Mouse (Mus musculus): ENCODE data around the gene Car12.

The Car12 gene

DNA sequence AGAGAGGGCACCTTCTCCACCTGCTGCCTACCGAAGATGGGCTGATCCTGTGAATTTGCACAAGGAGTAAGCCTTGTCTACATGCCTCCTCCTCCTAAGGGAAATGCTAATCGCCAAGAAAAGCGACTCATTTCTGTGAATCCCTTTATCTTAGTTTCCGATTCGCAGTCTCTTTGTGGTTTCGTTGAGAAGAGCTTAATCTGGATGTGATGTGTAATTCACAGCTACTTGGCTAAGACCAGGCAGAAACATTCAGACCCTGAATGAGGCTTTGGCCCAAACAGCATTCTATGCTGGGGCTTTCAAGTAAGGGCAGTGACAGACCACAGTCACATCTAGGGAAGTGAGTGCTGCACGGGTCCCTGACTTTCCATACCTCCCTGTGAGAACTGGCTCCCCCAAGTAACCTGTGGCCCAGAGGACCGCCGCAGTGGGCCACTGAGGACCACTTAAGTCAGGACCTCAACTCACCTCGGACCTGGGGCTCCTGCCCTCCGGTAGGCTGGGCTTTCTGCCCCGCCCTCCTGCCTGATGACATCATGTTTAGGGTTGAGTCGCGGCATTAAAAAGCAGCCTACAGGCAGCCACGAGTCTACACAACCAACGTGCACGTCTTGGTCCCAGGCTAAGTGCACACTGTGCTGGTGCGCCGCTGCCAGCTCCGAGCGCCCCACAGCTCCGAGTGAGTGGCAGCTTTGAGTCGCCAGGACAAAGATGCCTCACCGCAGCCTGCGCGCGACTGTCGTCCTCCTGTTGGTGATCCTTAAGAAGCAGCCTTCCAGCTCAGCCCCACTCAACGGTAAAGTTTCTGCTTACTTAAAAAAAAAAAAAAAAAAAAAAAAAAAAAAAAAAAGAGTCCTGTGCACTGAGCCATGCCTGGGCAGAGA, at the start of gene Car12:
TSS of gene Car12 (plus strand) at position 552 of the 887 bp plus-strand sequence.
- DNase-seq, result peak; percentile 6 to 21

DNA sequence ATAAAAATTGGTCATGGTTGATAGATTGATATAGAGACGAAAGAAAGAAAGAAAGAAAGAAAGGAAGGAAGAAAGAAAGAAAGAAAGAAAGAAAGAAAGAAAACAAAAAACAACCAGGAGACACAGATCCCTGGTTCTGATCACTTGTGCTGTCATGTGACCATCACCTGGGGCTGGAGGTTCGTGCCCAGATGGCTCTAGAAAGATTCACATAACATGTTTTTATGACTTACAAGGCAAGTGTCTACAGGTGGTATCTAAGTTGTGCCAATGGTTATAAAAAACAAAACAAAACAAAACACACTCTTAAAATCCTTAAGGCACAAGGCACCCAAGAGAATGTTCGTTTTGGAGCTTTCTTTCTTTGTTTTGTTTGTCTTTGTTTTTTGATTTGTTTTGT, 49.7 kb upstream of the Car12 start:
- DNase-seq, result no peak

DNA sequence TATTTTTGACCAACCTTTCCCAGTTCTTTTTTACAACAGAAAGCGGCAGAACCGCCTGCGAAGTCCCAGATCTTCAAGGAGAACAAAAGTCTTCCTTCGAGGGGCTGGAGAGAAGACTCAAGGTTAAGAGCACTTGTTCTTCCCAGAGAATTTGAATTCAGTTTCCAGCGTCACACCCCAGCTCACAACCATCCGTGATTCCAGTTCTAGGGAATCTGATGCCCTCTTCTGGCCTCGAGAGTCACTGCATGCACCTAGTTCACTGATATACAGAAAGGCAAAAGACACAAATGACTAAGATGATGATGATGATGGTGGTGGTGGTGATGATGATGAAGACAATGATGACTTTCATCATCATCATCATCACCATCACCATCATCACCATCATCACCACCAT, 48.9 kb upstream of the Car12 start:
- DNase-seq, result no peak

DNA sequence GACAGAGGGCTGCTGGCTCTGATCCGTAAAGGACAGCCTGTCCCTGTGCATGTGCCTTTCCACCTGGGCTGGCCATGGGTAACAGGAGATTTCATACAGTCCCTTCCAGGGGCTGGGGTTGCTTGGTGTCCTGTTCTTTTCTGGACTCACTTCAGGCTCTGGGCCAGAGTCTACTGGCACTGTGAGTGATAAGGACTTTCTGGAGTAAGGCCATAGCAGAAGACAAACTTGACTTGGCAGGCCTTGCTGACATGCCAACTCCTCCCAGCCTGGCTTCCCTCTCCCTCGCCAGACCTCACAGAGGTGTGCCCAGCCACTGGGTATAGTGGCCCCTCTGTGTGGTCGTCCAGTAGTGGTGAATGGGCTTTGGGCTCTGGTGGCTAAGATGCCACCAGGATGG, 47.3 kb upstream of the Car12 start:
- peak; percentile 7 to 19 for DNase-seq

DNA sequence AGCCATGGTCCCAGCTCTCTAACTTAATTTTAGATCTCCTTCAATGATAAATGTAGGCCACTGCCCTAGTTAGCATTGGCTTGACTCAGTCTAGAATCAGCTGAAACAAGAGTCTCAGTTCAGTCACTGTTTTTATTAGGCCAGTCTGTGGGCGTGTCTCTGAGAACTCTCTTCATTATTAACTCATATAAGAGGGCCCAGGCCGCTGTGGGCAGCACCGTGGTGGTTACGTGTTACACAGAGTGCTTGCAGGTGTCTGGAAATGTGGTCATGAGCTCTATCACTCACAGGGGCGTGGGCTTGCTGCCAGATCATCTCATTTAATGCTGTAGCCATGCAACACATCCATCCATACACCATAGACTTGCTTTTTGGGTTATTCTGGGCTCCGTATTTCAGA, 46.4 kb upstream of the Car12 start:
- DNase-seq, result no peak

DNA sequence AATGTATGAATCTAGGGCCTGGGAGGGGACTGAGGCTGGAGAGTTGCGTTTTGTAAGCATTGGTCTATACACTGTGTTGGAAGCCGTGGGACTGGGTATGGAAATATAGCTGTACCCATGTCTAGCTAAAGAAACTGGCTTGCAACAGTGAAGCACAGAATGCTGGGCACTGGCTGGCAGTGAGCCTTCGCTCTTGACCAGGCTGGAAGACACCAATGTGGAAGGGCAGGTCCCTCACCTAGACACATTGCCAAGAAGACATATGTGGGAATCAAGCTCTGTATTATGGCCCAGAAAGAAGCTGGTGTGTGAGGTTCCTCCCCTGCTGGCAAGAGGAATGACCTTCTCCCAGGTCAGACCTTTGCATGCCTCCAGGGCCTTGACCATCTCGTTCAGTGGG, 45.6 kb upstream of the Car12 start:
- DNase-seq, result no peak

DNA sequence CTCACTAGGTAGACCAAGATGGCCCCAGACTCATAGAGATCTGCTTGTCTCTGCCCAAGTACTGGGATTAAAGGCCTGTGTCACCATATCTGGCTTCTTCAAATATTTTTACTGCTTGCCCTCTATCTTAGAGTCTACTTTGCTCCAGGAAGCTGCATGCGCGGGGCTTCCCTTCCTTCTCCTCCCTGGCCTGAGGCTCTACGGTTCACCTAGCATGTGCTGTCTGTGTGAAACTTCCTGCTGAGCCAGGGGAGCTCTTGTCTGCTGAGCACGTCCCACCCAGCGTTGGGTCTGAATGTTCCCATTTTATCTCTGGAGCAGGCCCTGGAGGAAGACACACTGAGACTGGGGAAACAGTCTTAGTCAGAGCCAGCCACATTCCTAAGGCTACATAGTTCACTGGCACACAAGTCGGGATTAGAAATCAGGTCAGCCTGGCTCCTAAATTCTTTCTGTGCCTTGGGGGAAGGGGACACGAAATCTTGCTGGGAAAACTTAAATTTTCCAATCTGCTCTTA, 43.9 kb upstream of the Car12 start:
- DNase-seq, result no peak

DNA sequence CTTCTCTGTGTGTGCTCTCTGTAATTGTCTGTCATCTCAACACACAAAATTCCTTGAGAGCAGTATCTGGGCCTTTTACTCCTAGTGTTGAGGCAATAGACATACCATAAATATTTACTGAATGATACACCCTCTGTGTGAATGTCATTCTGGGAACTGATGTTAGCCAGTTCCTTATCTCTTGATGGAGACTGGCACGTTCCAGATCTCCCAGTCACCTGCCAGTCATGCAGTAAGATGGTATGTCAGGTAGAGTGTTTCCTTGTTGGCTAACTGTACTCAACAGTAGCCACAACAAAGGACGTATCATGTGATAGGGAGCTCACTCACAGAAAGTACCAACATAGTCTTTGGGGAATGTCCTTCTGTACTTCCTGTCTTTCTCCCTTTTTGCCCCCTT, 39.7 kb upstream of the Car12 start:
- peak in 1 of 2 experiments; percentile 11 for DNase-seq

DNA sequence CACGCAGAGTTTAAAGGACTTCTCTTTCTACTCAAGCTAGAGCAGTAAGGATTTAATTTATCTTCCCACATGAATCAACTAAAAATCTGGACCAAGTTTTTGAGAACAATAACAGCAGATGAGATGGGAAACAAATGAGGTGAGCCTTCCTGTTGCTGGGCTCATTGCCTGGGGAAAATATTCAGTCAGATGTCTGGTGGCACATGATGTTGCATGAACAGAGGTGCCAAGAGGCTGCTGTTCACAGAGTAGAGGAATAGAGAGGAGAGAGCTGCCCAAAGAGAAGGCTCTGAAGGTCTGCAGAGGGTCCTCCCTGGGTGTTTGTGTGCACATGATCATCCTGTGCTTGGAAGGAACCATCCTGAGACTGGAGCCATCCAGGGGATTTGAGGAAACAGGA, 37.9 kb upstream of the Car12 start:
- no peak for DNase-seq

DNA sequence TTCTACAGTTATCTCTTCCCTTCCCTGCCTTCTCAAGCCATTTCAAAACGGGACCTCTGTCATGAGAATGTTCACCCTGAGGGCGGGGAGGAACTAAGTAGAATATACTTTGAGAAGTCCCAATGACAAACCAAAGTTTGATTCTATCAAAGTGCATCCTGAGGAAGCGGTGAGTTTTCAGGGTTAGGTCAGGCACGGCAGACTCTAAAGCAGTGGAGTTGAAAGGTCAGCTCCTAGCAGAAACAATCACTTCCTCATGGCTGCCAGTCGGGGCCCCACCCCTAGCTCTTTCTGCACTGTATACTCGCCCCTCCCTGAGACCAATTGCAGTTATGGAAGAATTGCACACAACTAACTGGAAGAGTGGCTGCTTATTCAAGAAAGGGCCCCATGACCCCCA, 33.4 kb upstream of the Car12 start:
- peak; percentile 31 to 35 for DNase-seq

DNA sequence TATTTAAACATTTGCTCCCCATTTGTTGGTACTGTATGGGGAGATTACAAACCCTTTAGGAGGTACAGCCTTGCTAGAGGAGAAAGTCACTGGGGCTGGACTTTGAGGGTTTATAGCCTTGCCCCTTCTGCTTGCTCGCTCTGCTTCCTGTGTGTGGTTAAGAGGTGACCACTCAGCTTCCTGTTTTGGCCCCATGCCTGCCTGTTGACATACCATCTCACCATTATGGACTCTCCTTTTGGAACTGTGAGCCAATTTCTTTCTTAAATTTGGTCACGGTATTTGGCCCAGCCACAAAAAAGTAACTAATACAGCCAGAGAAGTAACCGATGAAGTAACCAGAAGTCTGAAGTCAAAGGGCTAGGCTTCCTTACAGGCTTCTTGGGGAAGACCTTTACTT, 30.7 kb upstream of the Car12 start:
- DNase-seq, result peak; percentile 27 to 33

DNA sequence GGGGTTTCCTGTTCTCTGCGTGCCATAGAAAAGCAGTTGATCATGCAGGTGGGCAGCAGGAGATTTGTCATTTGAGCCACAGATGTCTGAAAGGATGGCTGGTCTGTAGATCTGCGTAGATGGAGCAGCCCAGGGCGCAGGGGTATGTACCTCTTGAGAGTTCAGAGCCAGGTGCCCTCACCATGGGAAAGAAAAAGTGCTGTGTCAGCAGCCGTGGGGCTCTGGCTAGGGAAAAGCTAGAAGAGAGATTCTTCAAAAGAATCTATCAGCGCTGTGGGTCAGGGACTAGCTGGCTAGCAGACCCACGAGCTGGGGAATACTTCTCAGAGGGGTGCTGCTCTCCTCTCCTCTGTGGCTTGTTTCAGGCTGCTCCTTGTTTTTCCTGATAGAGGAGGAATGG, 27.8 kb upstream of the Car12 start:
- no peak for DNase-seq

DNA sequence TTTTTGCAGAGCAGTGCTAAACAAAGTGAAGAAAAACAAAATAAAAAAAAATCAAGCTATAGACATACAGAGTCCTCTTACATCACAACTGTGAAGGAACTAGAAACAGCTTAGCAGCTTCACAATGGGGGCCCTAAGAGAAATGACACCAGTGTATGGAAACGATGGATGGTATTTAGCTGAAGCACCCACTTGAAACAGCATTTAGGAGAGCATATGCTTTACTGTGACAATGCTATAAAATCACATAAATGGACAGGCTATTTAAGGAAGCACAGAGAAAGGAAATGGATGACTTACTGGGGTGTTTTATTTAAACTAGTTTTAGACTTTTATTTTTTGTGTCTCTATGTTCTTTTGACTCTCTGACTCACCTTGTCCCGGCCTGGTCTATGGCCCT, 25.8 kb upstream of the Car12 start:
- DNase-seq, result no peak

DNA sequence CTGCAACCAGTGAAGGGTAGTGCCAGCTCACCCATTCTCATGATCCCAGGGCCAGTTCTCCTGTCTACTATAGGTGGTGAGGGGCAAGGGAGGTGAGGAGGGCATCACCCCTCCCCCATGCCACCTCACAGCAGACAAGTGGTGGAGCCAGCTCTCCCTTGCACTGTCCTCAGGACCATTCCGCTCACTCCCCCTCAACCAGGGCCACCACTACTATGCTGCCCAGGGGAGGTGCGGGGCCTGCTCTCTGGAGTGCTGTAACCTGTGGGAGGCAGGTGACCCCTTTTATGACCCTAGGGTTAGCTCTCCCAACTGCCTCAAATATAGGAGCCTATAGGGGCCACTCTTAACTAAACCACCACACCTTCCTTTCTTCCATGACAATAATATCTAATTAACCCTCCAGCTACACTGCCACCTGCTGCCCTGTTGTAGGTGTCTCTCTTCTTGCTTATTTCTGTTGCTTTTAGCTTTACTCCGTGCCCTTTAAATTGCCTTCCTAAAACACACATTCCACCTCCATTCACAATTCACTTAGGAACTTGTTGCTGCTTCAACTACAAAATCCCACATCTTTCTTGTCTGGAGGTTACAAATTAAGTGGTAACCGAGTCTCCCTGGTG, 21.7 kb upstream of the Car12 start:
- DNase-seq, result no peak

DNA sequence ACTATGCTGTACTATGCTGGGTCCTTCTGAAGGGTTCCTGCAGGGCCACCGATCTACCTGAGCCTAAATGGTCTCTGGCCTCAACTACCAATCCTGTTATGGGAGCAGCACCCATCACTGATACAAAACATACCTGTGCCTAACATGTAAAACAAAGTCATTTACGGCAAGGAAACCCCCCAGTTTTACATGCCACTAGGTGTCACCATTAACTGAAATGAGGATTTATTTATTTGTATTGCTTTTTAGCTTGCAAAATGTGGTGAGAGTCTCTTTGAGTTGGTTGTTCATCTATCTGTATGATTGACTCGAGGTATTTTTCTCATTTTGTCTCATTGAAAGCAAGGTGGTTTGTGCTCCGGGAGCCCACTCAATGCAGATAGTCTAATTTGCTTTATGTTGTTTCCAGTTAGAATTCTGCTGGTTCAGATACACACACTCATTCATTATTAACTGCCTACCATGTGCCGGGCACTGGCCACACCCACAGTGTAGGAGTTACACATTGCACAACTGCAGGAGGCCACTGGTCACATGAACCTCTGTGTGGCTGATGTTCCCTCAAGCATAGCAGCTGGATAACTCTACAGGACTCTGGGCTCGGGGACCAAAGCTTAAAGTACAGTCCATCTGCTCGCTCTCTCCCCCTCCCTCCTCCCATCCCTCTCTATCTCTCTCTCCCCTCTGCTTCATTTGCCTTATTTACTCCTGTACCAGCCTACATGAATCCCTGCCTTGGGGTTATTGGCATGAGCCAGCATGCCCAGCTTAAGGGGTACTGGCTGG, 15.9 kb upstream of the Car12 start:
- peak; percentile 44 to 48 for DNase-seq

DNA sequence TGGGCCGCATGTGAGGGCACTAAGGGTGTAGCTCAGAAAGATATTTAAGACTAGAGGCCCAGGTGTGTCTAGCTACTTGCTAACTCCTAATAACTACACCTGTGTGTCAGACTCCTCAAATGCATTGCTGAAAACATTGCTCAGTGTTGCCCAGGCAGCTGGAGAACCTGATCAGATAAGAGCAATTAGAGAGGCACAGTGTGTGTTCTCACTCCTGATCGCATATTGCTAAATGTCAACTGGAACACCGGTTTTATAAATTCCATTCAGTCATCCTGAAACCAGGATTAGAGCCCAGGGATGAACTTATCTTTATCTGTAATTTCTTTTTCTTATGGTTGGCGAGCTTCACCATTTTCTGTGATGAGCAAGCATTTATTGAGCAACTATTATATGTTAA, 13.7 kb upstream of the Car12 start:
- DNase-seq, result no peak

DNA sequence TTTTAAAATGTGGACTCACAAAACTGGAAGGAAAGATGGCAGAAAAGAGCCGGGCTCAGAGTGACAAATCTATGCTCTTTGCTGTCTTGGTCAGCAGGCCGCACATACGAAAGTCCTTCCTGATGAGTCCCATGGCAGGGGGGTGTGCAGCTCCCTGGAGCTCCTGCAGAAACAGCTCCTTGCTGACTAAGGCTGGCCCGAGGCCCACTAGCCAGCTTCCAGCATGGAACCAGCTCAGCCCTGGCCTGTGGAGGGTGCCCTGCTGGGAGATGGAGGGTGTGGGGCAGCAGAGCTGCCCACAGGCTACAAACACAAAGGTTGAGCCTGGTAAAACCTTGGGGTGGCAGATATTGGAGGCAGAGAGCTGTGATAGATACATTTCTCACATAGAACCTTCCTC, 10.5 kb upstream of the Car12 start:
- no peak for DNase-seq

DNA sequence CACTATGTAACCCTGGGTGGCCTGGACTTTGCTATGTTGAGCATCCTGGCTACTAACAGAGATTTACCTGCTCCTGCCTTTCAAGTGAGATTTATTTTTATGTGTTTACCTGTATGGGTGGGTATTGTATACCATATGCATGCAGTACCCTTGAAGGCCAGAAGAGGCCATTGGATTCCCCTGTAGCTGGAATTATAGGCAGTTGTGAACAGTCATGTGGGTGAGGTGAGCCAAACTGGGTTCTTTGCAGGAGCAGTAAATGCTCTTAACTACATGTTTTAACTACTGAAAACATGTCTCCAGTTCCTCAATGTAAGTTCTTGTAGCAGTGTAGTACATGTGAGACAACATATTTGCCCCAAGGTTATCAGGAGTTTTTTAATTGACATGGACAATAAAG, 8.1 kb upstream of the Car12 start:
- no peak for DNase-seq

DNA sequence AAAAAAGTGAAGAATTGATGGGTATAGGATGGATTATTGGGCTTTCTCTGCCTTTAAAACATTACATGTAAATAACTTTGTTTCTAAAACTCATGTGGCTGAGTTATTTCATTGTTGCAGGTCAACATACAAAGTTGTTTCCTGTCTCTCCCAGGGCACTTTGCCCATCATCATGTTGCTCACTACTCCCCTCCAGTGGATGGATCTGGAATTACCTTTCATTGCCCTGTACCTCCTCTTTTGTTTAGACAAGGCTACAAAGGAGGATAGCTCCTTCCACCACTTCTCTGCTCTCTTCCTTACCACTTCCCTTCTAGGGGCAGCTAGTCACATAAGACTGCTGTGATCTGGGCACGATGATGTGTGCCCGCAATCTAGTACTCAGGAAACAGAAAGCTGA, 7.7 kb upstream of the Car12 start:
- peak; percentile 75 to 83 for DNase-seq

DNA sequence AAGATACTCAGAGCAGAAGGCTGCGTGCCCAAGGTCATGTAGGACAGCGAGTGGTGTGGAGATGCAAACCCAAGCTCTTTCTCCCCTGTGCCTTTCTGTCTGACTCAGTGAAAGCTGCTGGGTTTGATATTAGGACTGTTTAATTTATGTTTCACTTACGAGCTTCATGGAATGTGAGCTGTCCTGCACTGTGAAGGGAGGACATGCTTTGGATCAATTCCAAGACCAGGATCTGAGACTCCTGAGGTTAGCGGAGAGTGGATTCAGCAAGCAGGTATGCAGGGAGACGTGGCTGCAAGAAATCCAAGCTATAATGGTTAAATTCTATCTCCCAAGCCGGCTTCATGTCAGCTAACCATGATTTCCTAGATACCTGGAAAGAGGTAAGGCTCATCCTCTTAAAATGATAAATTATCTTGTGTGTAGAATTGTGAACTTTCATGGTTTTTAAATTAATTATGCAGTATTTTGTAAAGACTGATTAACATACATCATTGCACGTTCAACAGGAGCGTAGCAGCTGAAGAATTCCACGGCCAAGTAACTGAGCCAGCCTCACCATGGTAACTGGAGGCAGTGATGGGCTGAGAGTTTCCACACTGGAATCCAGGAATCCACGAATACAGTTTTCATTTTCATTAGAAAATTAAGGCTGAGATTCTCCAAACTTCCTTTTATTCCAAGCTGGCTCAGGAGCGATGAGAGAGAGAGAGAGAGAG, 5.3 kb upstream of the Car12 start:
- no peak for DNase-seq

DNA sequence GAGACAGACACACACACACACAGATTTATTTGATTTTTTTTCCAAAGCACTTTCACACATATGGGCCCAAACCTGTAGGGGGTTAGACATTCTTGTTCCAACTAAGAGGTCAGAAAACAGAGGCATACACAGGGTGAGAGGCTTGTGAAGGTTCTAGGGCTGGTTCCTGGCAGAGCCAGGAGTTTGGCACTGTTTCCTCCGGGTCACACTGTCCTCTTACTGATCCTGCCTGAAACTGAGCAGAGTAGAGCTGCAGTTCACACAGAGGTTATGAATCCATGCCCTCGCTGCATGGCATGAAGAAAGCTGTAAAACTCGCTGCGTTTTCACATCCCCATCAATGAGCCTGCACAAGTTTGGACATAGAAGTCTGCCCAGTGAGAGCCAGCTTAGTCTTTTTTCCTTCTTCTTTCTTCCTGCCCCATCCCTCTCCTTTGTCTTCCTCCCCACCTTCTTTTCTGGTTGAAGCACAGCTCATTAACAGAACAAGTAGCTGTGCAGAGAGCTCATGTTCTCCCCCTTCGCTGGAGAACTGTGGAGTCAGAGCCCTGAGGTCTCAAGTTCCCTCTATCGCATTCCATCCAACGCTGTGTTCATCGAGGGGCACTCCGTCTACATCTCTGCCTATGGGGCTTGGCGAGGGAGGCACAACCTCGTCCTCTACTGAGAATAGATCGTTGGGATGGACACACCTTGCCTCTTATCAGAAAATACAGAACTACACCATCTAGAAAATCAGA, 4.5 kb upstream of the Car12 start:
- DNase-seq, result no peak

DNA sequence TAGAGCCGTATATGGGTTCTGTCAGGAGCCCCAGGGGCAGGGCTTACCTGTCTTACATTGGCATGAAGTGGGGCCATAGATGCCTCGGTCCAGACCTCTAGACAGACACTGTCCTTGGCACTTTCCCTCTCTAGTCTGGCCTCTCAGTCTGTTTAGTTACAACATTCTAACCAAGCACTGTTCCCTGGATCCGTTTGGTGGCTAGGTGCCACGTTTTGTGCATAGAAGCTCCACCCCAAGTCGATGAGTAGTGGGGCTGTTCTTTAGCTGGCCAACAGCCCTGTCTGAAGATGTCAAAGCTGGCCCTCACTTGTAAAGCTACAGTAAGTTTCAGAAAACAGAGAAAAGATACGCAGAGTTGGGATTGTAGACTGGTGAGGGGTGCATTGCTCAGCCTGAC, 2.9 kb upstream of the Car12 start:
- DNase-seq, result peak in 1 of 2 experiments; percentile 7

Data from lung, adult 18-20 months (tissue).